Mouse (Mus musculus) erythroblast, embryonic 14.5 days (primary cell): Measurements from ENCODE around the gene Col5a3.

ENCODE experiments used
- GATA1 ChIP-seq: IDR thresholded peaks from 2 replicates; pipeline ENCODE4 v1.6.1; 2012; ENCODE audit warnings: low read length, inconsistent platforms, mixed read lengths
- TAL1 ChIP-seq: IDR thresholded peaks from 3 replicates; pipeline ENCODE4 v1.6.1; 2012; ENCODE audit warnings: low read length, inconsistent platforms, mixed read lengths

- TF ChIP-seq GATA1 (no peak), TAL1 (no peak)
These were observed 27.3 kb upstream of the Col5a3 start for GRCm38 (mm10) chr9:20842211-20842610.
